Mouse (Mus musculus) heart, embryonic 10.5 days (tissue): ENCODE measurements at regions not wholly inside any gene's neighbourhood (a gene's known extent, or its start where the extent isn't known, plus 50 kb on each side); places are given as distances from the start of the nearest gene placed in this dataset.
A peak's percentile ranks its signal among the peaks of the same experiment; 100 is the strongest.

ENCODE experiments used
- DNase-seq: peaks from one replicate; pipeline ENCODE4 v3.0.0-alpha.2; 2017; ENCODE audit warnings: low spot score
- H3K27ac ChIP-seq: fragments of 300-500 bp; sonication (generic); 2 replicates; pipeline ENCODE4 v1.5.1; 2016; ENCODE audit warnings: mild to moderate bottlenecking
- H3K27me3 ChIP-seq: fragments of 300-500 bp; sonication (generic); 2 replicates; pipeline ENCODE4 v1.6.1; 2016; ENCODE audit warnings: mild to moderate bottlenecking; ENCODE audit not compliant: poor library complexity, insufficient read depth, severe bottlenecking
- H3K36me3 ChIP-seq: fragments of 300-500 bp; sonication (generic); 2 replicates; pipeline ENCODE4 v1.6.1; 2016; ENCODE audit warnings: mild to moderate bottlenecking, moderate library complexity
- H3K4me1 ChIP-seq: fragments of 300-500 bp; sonication (generic); 2 replicates; pipeline ENCODE4 v1.6.1; 2016; ENCODE audit warnings: mild to moderate bottlenecking
- H3K4me3 ChIP-seq: fragments of 300-500 bp; sonication (generic); 2 replicates; pipeline ENCODE4 v1.5.1; 2016; ENCODE audit warnings: mild to moderate bottlenecking, moderate library complexity
- H3K9me3 ChIP-seq: fragments of 300-500 bp; sonication (generic); 2 replicates; pipeline ENCODE4 v1.6.1; 2016; ENCODE audit warnings: mild to moderate bottlenecking, moderate library complexity
- WGBS: fragments of 180-500 bp; shearing (Covaris S2); methylation state at CpG from one replicate; pipeline ENCODE4 v1.1.7; 2016; 5-methylcytosine and 5-hydroxymethylcytosine counted together

GRCm38 (mm10) chr13:107711341-107711994 lies 332.8 kb upstream of the Smim15 start:
- no peaks in the 10 kb centered on the region for H3K9me3 ChIP-seq
- H3K4me3 ChIP-seq, result no peak overlapping the region
- no peaks in the 10 kb centered on the region for H3K36me3 ChIP-seq
- H3K4me1 ChIP-seq, result no peaks in the 10 kb centered on the region
- WGBS, result 73% methylated on average over 4 of the region's 4 CpGs
- no peak for DNase-seq
- no peak overlapping the region for H3K27ac ChIP-seq
- H3K27me3 ChIP-seq, result no peaks in the 10 kb centered on the region

DNA sequence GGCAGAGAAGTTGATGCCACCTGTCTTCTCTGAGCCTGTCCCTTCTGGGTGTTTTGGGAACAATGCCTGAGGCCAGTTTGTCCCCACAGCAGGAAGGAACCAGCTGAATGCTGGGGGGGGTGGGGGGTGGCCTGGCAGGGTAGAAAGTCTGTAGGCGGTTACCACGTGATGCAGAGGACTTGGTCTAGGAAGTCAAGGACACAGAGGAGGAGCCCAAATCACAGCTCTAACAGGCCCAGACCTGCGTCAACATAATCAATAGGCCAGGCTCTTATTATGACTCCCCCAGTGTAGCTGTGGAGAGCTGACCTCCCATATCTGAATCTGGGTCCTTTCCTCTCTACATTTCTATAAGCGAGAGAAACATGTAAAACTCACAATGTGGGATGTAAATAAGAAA lies 333.9 kb upstream of the Smim15 start:
- H3K27me3 ChIP-seq, result no peaks in the 10 kb centered on the region
- H3K4me3 ChIP-seq, result no peak overlapping the region
- H3K9me3 ChIP-seq, result no peaks in the 10 kb centered on the region
- H3K4me1 ChIP-seq, result no peaks in the 10 kb centered on the region
- H3K27ac ChIP-seq, result no peak overlapping the region
- no peaks in the 10 kb centered on the region for H3K36me3 ChIP-seq
- WGBS, result 79% methylated on average over 4 of the region's 4 CpGs
- DNase-seq, result peak; percentile 48

DNA sequence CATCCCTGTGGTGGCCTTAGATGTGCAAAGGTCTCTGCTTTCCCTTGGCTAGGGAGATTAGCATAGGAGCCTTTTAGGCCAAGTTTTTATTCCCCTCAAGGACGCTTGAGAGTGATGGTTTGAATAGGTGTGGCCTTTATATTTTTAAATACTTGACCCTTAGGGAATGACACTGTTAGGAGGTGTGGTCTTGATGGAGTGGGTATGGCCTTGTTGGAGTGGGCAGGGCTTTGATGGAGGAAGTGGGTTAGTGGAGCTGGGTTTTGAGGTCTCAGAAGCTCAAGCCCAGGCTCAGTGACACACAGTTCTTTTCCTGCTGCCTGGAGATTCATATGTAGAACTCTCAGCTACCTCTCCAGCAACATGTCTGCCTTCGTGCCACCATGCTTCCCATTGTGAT lies 334.4 kb upstream of the Smim15 start:
- no peaks in the 10 kb centered on the region for H3K36me3 ChIP-seq
- H3K4me3 ChIP-seq, result no peak overlapping the region
- DNase-seq, result no peak
- 53% methylated on average over 2 of the region's 2 CpGs for WGBS
- H3K4me1 ChIP-seq, result no peaks in the 10 kb centered on the region
- H3K27ac ChIP-seq, result no peak overlapping the region
- H3K27me3 ChIP-seq, result no peaks in the 10 kb centered on the region
- no peaks in the 10 kb centered on the region for H3K9me3 ChIP-seq

GRCm38 (mm10) chr13:107703736-107704135 lies 340.5 kb upstream of the Smim15 start:
- WGBS, result 39% methylated on average over 7 of the region's 7 CpGs
- Histone ChIP-seq H3K36me3 (no peaks in the 10 kb centered on the region), H3K9me3 (no peaks in the 10 kb centered on the region), H3K27ac (no peak overlapping the region), H3K4me3 (no peak overlapping the region), H3K27me3 (no peaks in the 10 kb centered on the region), H3K4me1 (peaks cover 3% of the 10 kb centered on the region; the same call in 1 of the 2 replicates)
- DNase-seq, result no peak

DNA sequence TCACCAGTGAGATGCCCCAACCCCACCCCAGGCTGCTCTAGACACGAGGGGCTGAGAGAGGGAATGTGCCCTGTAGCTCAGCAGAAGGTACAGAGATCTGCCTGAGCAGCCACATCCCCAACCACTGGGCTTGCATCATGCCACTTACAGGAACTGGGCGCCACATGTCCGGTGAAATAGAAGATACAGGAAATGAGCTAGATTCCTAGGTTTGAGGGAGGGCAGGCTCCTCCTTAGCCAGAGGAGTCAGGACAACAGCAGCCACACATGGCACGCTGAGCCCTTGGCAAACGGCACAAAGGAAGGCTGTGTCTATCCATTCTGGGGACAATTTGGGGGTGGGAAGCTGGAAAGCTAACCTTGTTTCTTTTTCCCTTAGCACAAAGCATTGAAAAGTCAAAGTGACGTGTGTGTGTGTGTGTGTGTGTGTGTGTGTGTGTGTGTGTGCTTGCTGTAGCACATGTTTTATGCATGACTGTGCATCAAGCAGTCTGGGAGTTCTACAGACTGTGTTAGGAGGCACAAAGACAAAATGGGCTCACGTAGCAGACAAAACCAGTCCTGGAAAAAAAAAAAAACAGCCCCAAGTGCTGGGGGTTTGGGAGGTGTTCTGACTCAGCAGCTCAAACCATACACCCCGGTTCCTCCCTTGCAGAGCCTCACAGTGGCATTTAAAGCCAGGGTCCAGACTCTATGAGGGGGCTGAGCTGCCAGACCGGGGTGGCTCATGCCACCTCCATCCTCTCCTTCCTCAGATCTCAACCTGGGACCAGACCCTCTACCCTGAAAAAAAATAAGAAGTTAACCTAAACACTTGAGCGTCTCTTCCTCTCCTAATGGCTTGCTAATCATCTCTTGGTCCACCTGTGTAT lies 343.7 kb upstream of the Smim15 start:
- WGBS, result 62% methylated on average over 10 of the region's 10 CpGs
- H3K4me1 ChIP-seq, result peaks cover 3% of the 10 kb centered on the region
- H3K27ac ChIP-seq, result no peak overlapping the region; the same call in 1 of the 2 replicates
- no peaks in the 10 kb centered on the region for H3K27me3 ChIP-seq
- H3K9me3 ChIP-seq, result no peaks in the 10 kb centered on the region
- no peak for DNase-seq
- no peak overlapping the region for H3K4me3 ChIP-seq
- no peaks in the 10 kb centered on the region for H3K36me3 ChIP-seq

DNA sequence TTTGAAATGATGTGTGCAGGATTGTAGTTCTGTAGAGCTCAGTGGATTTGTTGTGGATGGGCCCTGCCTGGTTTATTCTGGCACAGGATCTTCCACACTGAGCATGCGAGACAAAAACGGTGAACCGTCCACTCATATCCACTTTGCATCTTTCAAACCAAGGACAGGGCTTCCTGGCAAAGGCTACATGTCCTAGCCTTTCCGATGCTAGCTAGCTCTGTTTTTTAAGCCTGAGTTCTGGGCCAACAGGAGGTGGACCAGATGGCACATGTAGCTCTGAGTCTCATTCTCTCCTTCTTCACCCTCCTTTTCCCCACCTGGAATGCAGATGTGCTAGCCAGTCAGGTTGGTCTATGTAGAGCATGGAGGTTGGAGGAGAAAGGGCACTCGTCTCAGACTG lies 345.0 kb upstream of the Smim15 start:
- WGBS, result 76% methylated on average over 5 of the region's 5 CpGs
- no peaks in the 10 kb centered on the region for H3K36me3 ChIP-seq
- no peaks in the 10 kb centered on the region for H3K9me3 ChIP-seq
- no peaks in the 10 kb centered on the region for H3K27me3 ChIP-seq
- H3K27ac ChIP-seq, result no peak overlapping the region
- H3K4me1 ChIP-seq, result peaks cover 3% of the 10 kb centered on the region
- H3K4me3 ChIP-seq, result no peak overlapping the region
- DNase-seq, result no peak

DNA sequence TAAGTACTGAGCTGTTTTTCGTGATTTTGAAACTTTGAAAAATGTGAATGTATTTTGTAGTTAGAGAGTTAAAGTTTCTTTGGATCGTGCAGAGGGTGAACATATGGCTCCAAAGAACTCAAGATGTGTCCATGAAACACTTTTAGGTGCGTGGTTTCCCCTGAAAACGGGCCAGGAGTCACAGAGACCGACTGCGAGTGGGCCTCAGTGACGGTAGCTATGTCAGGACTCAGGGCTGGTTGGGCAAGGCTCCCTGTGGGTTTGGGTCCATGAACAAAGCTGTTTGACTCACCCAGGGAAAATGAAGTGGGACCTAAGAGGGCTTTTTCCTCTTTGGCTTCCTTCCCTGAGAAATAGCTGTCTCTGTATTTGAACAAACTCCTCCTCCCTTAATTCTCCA lies 345.9 kb upstream of the Smim15 start:
- 86% methylated on average over 7 of the region's 7 CpGs for WGBS
- Histone ChIP-seq H3K27me3 (no peaks in the 10 kb centered on the region), H3K36me3 (no peaks in the 10 kb centered on the region), H3K9me3 (no peaks in the 10 kb centered on the region), H3K27ac (no peak overlapping the region), H3K4me1 (peaks cover 3% of the 10 kb centered on the region), H3K4me3 (no peak overlapping the region)
- no peak for DNase-seq

- no peaks in the 10 kb centered on the region for H3K36me3 ChIP-seq
- peaks cover 9% of the 10 kb centered on the region for H3K27me3 ChIP-seq
- no peak overlapping the region for H3K4me3 ChIP-seq
- H3K9me3 ChIP-seq, result no peaks in the 10 kb centered on the region
- peaks cover 5% of the 10 kb centered on the region; the same call in 1 of the 2 replicates for H3K4me1 ChIP-seq
- DNase-seq, result no peak
- H3K27ac ChIP-seq, result no peak overlapping the region
- WGBS, result 85% methylated on average over 5 of the region's 5 CpGs
These were observed 352.0 kb upstream of the Smim15 start for GRCm38 (mm10) chr13:107692123-107692830.

GRCm38 (mm10) chr13:107688972-107689371 lies 355.3 kb upstream of the Smim15 start:
- no peaks in the 10 kb centered on the region for H3K9me3 ChIP-seq
- 30% methylated on average over 6 of the region's 6 CpGs for WGBS
- peaks cover 9% of the 10 kb centered on the region for H3K27me3 ChIP-seq
- H3K36me3 ChIP-seq, result no peaks in the 10 kb centered on the region
- H3K4me3 ChIP-seq, result no peak overlapping the region
- DNase-seq, result no peak
- no peak overlapping the region for H3K27ac ChIP-seq
- peaks cover 8% of the 10 kb centered on the region; the same call in 1 of the 2 replicates for H3K4me1 ChIP-seq

DNA sequence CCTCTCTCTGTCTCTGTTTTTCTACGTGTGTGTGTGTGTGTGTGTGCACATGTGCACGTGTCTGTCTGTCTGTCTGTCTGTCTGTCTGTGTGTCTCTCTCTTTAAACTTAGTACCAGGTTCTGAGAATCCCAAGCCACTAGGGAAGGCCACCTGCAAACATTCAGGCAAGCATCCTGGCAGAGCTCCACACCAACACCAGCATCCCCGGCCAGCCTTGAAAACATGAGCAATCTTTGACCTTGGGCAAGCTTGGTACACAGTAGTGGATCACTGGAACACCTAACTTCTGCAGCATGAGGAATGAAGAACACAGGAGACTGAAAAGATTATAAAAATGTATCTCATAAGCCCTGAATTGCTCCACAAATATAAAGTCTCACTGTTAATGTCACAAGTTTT lies 359.0 kb upstream of the Smim15 start:
- peaks cover 3% of the 10 kb centered on the region; the same call in 1 of the 2 replicates for H3K27me3 ChIP-seq
- no peaks in the 10 kb centered on the region for H3K9me3 ChIP-seq
- DNase-seq, result no peak
- 76% methylated on average over 3 of the region's 3 CpGs for WGBS
- peaks cover 10% of the 10 kb centered on the region; the same call in 1 of the 2 replicates for H3K4me1 ChIP-seq
- no peak overlapping the region for H3K27ac ChIP-seq
- no peaks in the 10 kb centered on the region for H3K36me3 ChIP-seq
- H3K4me3 ChIP-seq, result no peak overlapping the region

GRCm38 (mm10) chr13:107683909-107684308 lies 360.3 kb upstream of the Smim15 start:
- 75% methylated on average over 3 of the region's 3 CpGs for WGBS
- H3K27ac ChIP-seq, result no peak overlapping the region

GRCm38 (mm10) chr13:107681719-107682118 lies 362.5 kb upstream of the Smim15 start:
- no peak for DNase-seq
- H3K4me3 ChIP-seq, result no peak overlapping the region
- H3K36me3 ChIP-seq, result no peaks in the 10 kb centered on the region
- H3K27me3 ChIP-seq, result no peaks in the 10 kb centered on the region
- no peaks in the 10 kb centered on the region for H3K9me3 ChIP-seq
- H3K27ac ChIP-seq, result no peak overlapping the region
- peaks cover 8% of the 10 kb centered on the region for H3K4me1 ChIP-seq
- 79% methylated on average over 5 of the region's 5 CpGs for WGBS

More at GRCm38 (mm10) chr13:107683909-107684308, 360.3 kb upstream of the Smim15 start:
- Histone ChIP-seq H3K9me3 (no peaks in the 10 kb centered on the region), H3K4me3 (no peak overlapping the region), H3K36me3 (no peaks in the 10 kb centered on the region), H3K27me3 (peaks cover 3% of the 10 kb centered on the region; the same call in 1 of the 2 replicates), H3K4me1 (0 out of 2 replicates have a peak, but pooled peaks cover 5% of the 10 kb centered on the region)
- DNase-seq, result no peak

GRCm38 (mm10) chr13:107678860-107679259 lies 365.4 kb upstream of the Smim15 start:
- Histone ChIP-seq H3K4me1 (peaks cover 16% of the 10 kb centered on the region), H3K9me3 (no peaks in the 10 kb centered on the region), H3K27me3 (peaks cover 8% of the 10 kb centered on the region; the same call in 1 of the 2 replicates), H3K27ac (no peak overlapping the region), H3K36me3 (no peaks in the 10 kb centered on the region), H3K4me3 (no peak overlapping the region)
- no peak for DNase-seq
